Mouse (Mus musculus): ENCODE measurements around the gene Stard8. TPM values are rescaled to one million over a fixed set of nuclear protein-coding genes. Genes with fewer than 3 reads are reported as not detected.

The Stard8 gene
- total and polyA plus RNA-seq, 3 experiments, result 0.39 to 2.3 TPM; not detected in 1

DNA sequence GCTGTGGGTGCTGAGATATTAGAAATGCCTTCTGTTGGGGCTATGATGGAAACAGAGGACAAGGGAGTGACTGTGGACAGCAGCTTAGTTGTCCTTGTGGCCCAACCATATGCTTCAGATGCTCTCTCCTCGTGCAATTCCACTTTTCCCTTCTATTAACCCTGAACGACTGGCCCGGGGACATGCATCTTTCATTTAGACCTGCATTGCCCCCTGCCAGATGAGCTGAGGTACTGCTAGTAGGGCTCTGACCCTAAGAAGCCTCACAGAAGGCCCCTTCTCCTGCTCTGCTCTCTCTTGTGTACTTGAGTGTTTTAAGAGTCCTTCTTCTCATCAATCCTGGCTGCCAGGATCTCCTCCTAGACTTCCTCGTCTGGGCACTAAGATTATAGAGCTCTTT, 56.1 kb downstream of the Stard8 start:
- Histone ChIP-seq H3K4me1 (ENCODE audit: control insufficient read depth in 1 of 2, insufficient read depth in 2 of 2, low read length in 2 of 2) (no peaks in the 10 kb centered on the region), H3K9ac (ENCODE audit: control insufficient read depth, low read depth, low read length, poor library complexity, severe bottlenecking) (no peak overlapping the region), H3K79me2 (ENCODE audit: control insufficient read depth, insufficient read depth, low read length, poor library complexity) (no peaks in the 10 kb centered on the region), H3K4me3 (ENCODE audit: control insufficient read depth in 1 of 2, insufficient read depth in 1 of 2, low read depth in 2 of 2, low read length in 2 of 2) (no peak overlapping the region), H3K36me3 (ENCODE audit: control insufficient read depth in 1 of 2, insufficient read depth in 2 of 2, low read length in 2 of 2) (no peaks in the 10 kb centered on the region), H3K27ac (ENCODE audit: control insufficient read depth, low read depth, low read length) (no peak overlapping the region), H3K27me3 (ENCODE audit: control insufficient read depth in 1 of 2, insufficient read depth in 2 of 2, low read length in 2 of 2) (no peaks in the 10 kb centered on the region), H3K9me3 (replicated peaks; ENCODE audit: insufficient read depth, low read length) (no peaks in the 10 kb centered on the region)
- no peak for DNase-seq (ENCODE audit: low read depth, low spot score)
- TF ChIP-seq SIN3A (IDR thresholded peaks at IDR 0.05; ENCODE audit: low read length), result no peak
- no peak for TF ChIP-seq ZNF384 (IDR thresholded peaks at IDR 0.05; ENCODE audit: low read depth, low read length)
- TF ChIP-seq RAD21 (IDR thresholded peaks at IDR 0.05; ENCODE audit: low read depth, low read length), result no peak
- TF ChIP-seq USF2 (IDR thresholded peaks at IDR 0.05; ENCODE audit: borderline replicate concordance in 1 of 2, insufficient read depth in 1 of 2, low read depth in 1 of 2, low read length in 2 of 2), result no peak
- no peak for TF ChIP-seq TBP (IDR thresholded peaks at IDR 0.05; ENCODE audit: low read depth, low read length)
- no peak for TF ChIP-seq POLR2A (IDR thresholded peaks at IDR 0.05; ENCODE audit: control insufficient read depth in 1 of 2, insufficient read depth in 1 of 2, low read depth in 1 of 2, low read length in 2 of 2, poor library complexity in 1 of 2)
- TF ChIP-seq GABPA (IDR thresholded peaks at IDR 0.05; ENCODE audit: low read depth, low read length), result no peak
- no peak for TF ChIP-seq MYC (IDR thresholded peaks at IDR 0.05; ENCODE audit: low read depth, low read length)
- no peak for TF ChIP-seq ZKSCAN1 (IDR thresholded peaks at IDR 0.05; ENCODE audit: low read depth, low read length)
- no peak for TF ChIP-seq POLR2AphosphoS5 (IDR thresholded peaks at IDR 0.05; ENCODE audit: borderline replicate concordance, low read depth, low read length)
- TF ChIP-seq NRF1 (IDR thresholded peaks at IDR 0.05; ENCODE audit: insufficient read depth, low read depth, low read length, poor library complexity, severe bottlenecking), result no peak
- no peak for TF ChIP-seq USF1 (IDR thresholded peaks at IDR 0.05; ENCODE audit: low read depth, low read length)
- TF ChIP-seq ETS1 (IDR thresholded peaks at IDR 0.05; ENCODE audit: low read depth, low read length), result no peak
- TF ChIP-seq MAX (IDR thresholded peaks at IDR 0.05; ENCODE audit: low read length), result no peak
- TF ChIP-seq ELF1 (IDR thresholded peaks at IDR 0.05; ENCODE audit: low read depth, low read length), result no peak
- TF ChIP-seq UBTF (IDR thresholded peaks at IDR 0.05; ENCODE audit: borderline replicate concordance, insufficient read depth, low read depth, low read length), result no peak
- no peak for TF ChIP-seq KAT2A (conservative IDR thresholded peaks at IDR 0.05; ENCODE audit: low read depth, low read length)
- no peak for TF ChIP-seq E2F4 (IDR thresholded peaks at IDR 0.05; ENCODE audit: borderline replicate concordance, low read depth, low read length)
- TF ChIP-seq TAL1 (IDR thresholded peaks at IDR 0.05; ENCODE audit: low read length), result no peak
- no peak for TF ChIP-seq CHD1 (IDR thresholded peaks at IDR 0.05; ENCODE audit: low read depth, low read length)

GRCm38 (mm10) chrX:99065582-99065981, 62.5 kb downstream of the Stard8 start:
- no peak overlapping the region for H3K4me3 ChIP-seq (ENCODE audit: control insufficient read depth in 1 of 2, insufficient read depth in 1 of 2, low read depth in 2 of 2, low read length in 2 of 2)
- H3K9ac ChIP-seq (ENCODE audit: control insufficient read depth, low read depth, low read length, poor library complexity, severe bottlenecking), result no peak overlapping the region
- H3K36me3 ChIP-seq (ENCODE audit: control insufficient read depth in 1 of 2, insufficient read depth in 2 of 2, low read length in 2 of 2), result no peaks in the 10 kb centered on the region

More at GRCm38 (mm10) chrX:99065582-99065981, 62.5 kb downstream of the Stard8 start:
- Histone ChIP-seq H3K27me3 (ENCODE audit: control insufficient read depth in 1 of 2, insufficient read depth in 2 of 2, low read length in 2 of 2) (no peaks in the 10 kb centered on the region), H3K4me1 (ENCODE audit: control insufficient read depth in 1 of 2, insufficient read depth in 2 of 2, low read length in 2 of 2) (no peaks in the 10 kb centered on the region), H3K9me3 (replicated peaks; ENCODE audit: insufficient read depth, low read length) (no peaks in the 10 kb centered on the region), H3K79me2 (ENCODE audit: control insufficient read depth, insufficient read depth, low read length, poor library complexity) (no peaks in the 10 kb centered on the region), H3K27ac (ENCODE audit: control insufficient read depth, low read depth, low read length) (no peak overlapping the region)
- TF ChIP-seq CHD2 (IDR thresholded peaks at IDR 0.05; ENCODE audit: low read length), result no peak
- DNase-seq (ENCODE audit: low read depth, low spot score), result no peak

Measured in MEL (cell line).